ENCODE assay signal across 8 mouse cellular contexts in the genomic region with DNA sequence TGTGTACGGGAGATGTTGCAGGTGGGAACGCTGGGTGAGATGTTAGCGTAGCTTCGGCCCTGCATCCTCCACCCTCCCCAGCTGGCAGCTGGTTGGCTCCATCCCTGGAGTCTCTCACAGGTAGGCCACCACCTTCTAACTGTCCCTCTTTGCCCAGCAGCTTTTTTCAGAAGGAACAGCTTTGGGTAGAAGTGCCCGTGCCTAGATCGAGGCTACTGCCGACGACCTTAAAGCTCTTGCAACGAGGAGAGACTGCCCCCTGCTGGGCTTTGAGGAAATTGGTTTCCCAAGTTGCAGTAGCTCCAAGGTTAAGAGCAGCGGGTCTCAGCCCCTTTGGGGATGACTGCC. TPM values are rescaled to one million over a fixed set of nuclear protein-coding genes. Genes with fewer than 3 reads are reported as not detected.
A peak's percentile ranks its signal among the peaks of the same experiment; 100 is the strongest.
DNase-seq lines count a peak whose midpoint lies in the region; ATAC-seq lines count a peak whose summit lies in the region.

No protein-coding gene starts in this region.

- intact Hi-C loops in heart, postnatal 14 days (cut with DNase I), result loop anchor here (2.0 to 5.0 kb wide), 2 partner anchors 143 to 383 kb away; no protein-coding TSS in a partner anchor
- intact Hi-C loops in left cerebral cortex, postnatal 4 days (cut with DNase I), result no loop called here

- H3K27me3 ChIP-seq in kidney, embryonic 16.5 days (ENCODE audit: insufficient read depth, low read length), result no peaks in the 10 kb centered on the region

- H3K9ac ChIP-seq in kidney, embryonic 16.5 days (replicated peaks; ENCODE audit: low read length), result no peak overlapping the region

- WGBS in kidney, embryonic 16.5 days, result 33% methylated on average over 10 of the region's 10 CpGs

- no peak overlapping the region for H3K4me3 ChIP-seq in kidney, embryonic 16.5 days (ENCODE audit: low read length)

- H3K4me2 ChIP-seq in kidney, embryonic 16.5 days (replicated peaks; ENCODE audit: low read depth, low read length), result no peak overlapping the region

- no peak for ATAC-seq in kidney, embryonic 16.5 days (ENCODE audit: low FRiP score, low TSS enrichment)

- DNase-seq in kidney, adult 18-20 months, result peak; percentile 71
- peak; percentile 66 to 75 for DNase-seq in adrenal gland, adult 18-20 months (ENCODE audit: low spot score in 2 of 2)
- DNase-seq in embryo, embryonic 10.5 days (ENCODE audit: low spot score), result peak; percentile 87
- peak; percentile 74 to 81 for DNase-seq in heart, postnatal 14 days
- peak; percentile 77 for DNase-seq in left cerebral cortex, postnatal 4 days
- DNase-seq in naive thymus-derived CD4-positive, alpha-beta T cell, adult 2 months (ENCODE audit: low read depth), result peak; percentile 82
- DNase-seq in testis, postnatal 10 days (ENCODE audit: low spot score), result peak; percentile 87

- H3K4me1 ChIP-seq in kidney, embryonic 16.5 days (ENCODE audit: insufficient read depth, low read length), result no peaks in the 10 kb centered on the region

- 0 out of 2 replicates have a peak, but pooled peaks cover 2% of the 10 kb centered on the region for H3K36me3 ChIP-seq in kidney, embryonic 16.5 days (ENCODE audit: insufficient read depth, low read length)

- no peaks in the 10 kb centered on the region for H3K9me3 ChIP-seq in kidney, embryonic 16.5 days (ENCODE audit: low read length)

- no peak overlapping the region for H3K27ac ChIP-seq in kidney, embryonic 16.5 days (ENCODE audit: low read length)

RNA-seq across cellular contexts. Expression of a gene that starts 15.2 kb away (rescaled TPM):
- polyA plus RNA-seq in kidney, embryonic 16.5 days (2015; fragmentation: Nextera tagmentation; extraction: Ambion mirVana), result 2.6 and 3.1 TPM in 2 replicates
- 10 to 100 TPM; 11.4 to 11.6 TPM for total RNA-seq in adrenal gland, adult 18-20 months (2021)
- 1 to 10 TPM; 2.4 to 5.1 TPM for total RNA-seq in heart, postnatal 14 days (2021)
- total RNA-seq in left cerebral cortex, postnatal 4 days (2021), result 10 to 100 TPM in 1 of 2 experiments, 1 to 10 TPM in 1; 9.9 to 10.3 TPM

RNA-seq across cellular contexts. Expression of a gene that starts 19.1 kb away (rescaled TPM):
- polyA plus RNA-seq in kidney, embryonic 16.5 days (2015; fragmentation: Nextera tagmentation; extraction: Ambion mirVana), result 4.8 and 5.5 TPM in 2 replicates
- 10 to 100 TPM; 11.9 to 16.1 TPM for total RNA-seq in adrenal gland, adult 18-20 months (2021)
- 1 to 10 TPM; 2.2 to 3.0 TPM for total RNA-seq in heart, postnatal 14 days (2021)
- total RNA-seq in left cerebral cortex, postnatal 4 days (2021), result 1 to 10 TPM; 3.7 to 3.9 TPM
